Mouse (Mus musculus) kidney, postnatal 0 days (tissue): Measurements from ENCODE around the gene Abhd17b. TPM values are rescaled to one million over a fixed set of nuclear protein-coding genes. Genes with fewer than 3 reads are reported as not detected.

Source experiments
- ATAC-seq: fragments of 200-750 bp; cut with Nextera tagmentation; replicated peaks from 2 replicates; pipeline ENCODE4 v1.8.0; 2017; ENCODE audit warnings: low read depth, moderate number of reproducible peaks, moderate TSS enrichment, moderate library complexity; ENCODE audit not compliant: low FRiP score
- DNase-seq: peaks from one replicate; pipeline ENCODE4 v3.0.0-alpha.2; 2016; ENCODE audit warnings: low spot score
- H3K27ac ChIP-seq: fragments of 300-500 bp; sonication (generic); 2 replicates; pipeline ENCODE4 v1.5.1; 2014; ENCODE audit warnings: mild to moderate bottlenecking
- H3K27me3 ChIP-seq: fragments of 300-500 bp; sonication (generic); 2 replicates; pipeline ENCODE4 v1.6.1; 2014; ENCODE audit warnings: low read length, mixed read lengths; ENCODE audit not compliant: insufficient read depth
- H3K36me3 ChIP-seq: fragments of 300-500 bp; sonication (generic); 2 replicates; pipeline ENCODE4 v1.6.1; 2014; ENCODE audit warnings: low read length, mixed read lengths; ENCODE audit not compliant: insufficient read depth
- H3K4me1 ChIP-seq: fragments of 300-500 bp; sonication (generic); replicated peaks from 2 replicates; pipeline ENCODE4 v1.6.1; 2014; ENCODE audit warnings: antibody characterized with exemption, low read length, mixed read lengths; ENCODE audit not compliant: insufficient read depth
- H3K4me2 ChIP-seq: fragments of 300-500 bp; sonication (generic); 2 replicates; pipeline ENCODE4 v1.6.1; 2014; ENCODE audit warnings: mild to moderate bottlenecking, low read length, moderate library complexity, mixed read lengths
- H3K4me3 ChIP-seq: fragments of 300-500 bp; sonication (generic); replicated peaks from 2 replicates; pipeline ENCODE4 v1.5.1; 2014; ENCODE audit warnings: low read depth, low read length
- H3K9ac ChIP-seq: fragments of 300-500 bp; sonication (generic); 2 replicates; pipeline ENCODE4 v1.6.1; 2014; ENCODE audit warnings: low read depth, low read length
- H3K9me3 ChIP-seq: fragments of 300-500 bp; sonication (generic); replicated peaks from 2 replicates; pipeline ENCODE4 v1.6.1; 2016; ENCODE audit warnings: low read length, inconsistent platforms, mixed read lengths
- CTCF ChIP-seq: IDR thresholded peaks from 2 replicates; pipeline ENCODE4 v1.5.1; 2016; ENCODE audit warnings: antibody characterized with exemption, low read depth, mild to moderate bottlenecking, moderate library complexity
- WGBS: fragments of 180-500 bp; shearing (Covaris S2); extraction: QIAGEN DNeasy Blood & Tissue Kit; methylation state at CpG from one replicate; pipeline ENCODE4 v1.1.7; 2014; 5-methylcytosine and 5-hydroxymethylcytosine counted together
- polyA plus RNA-seq: library from polyadenylated mRNA; unstranded; fragments of >200 nt; fragmentation: Nextera tagmentation; extraction: Ambion mirVana; gene quantifications from 2 replicates; pipeline ENCODE4 v1.2.1, GENCODE M21; 2015

Abhd17b gene
- polyA plus RNA-seq, 1 experiment from 2014 or later, result 45.3 TPM

DNA sequence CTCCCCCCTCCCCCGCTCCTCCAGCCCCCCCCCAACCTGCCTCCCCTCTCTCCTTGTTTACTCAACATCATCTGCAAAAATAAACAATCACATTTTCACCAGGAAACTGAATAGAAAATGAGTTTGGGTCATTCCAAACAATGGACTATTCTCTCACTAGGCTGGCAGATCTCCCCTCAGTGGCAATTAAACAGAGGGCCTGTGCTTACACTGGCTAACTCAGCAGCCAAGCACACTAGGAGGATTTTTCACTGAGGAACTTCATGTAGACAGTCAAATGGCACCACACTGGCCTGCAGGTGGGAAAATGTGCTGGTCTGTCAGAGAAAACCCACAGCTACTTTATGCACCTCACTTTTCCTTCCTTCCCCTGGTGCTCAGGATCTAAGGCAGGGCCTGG lies 23.5 kb upstream of the Abhd17b start:
- no peaks in the 10 kb centered on the region for H3K36me3 ChIP-seq
- no peaks in the 10 kb centered on the region for H3K9me3 ChIP-seq
- DNase-seq, result no peak
- WGBS, result 85% methylated on average over 1 of the region's 1 CpGs
- H3K9ac ChIP-seq, result no peak overlapping the region
- ATAC-seq, result no peak
- no peak for TF ChIP-seq CTCF
- H3K4me3 ChIP-seq, result no peak overlapping the region
- H3K27me3 ChIP-seq, result no peaks in the 10 kb centered on the region
- no peak overlapping the region for H3K27ac ChIP-seq
- H3K4me1 ChIP-seq, result no peaks in the 10 kb centered on the region
- H3K4me2 ChIP-seq, result no peak overlapping the region

DNA sequence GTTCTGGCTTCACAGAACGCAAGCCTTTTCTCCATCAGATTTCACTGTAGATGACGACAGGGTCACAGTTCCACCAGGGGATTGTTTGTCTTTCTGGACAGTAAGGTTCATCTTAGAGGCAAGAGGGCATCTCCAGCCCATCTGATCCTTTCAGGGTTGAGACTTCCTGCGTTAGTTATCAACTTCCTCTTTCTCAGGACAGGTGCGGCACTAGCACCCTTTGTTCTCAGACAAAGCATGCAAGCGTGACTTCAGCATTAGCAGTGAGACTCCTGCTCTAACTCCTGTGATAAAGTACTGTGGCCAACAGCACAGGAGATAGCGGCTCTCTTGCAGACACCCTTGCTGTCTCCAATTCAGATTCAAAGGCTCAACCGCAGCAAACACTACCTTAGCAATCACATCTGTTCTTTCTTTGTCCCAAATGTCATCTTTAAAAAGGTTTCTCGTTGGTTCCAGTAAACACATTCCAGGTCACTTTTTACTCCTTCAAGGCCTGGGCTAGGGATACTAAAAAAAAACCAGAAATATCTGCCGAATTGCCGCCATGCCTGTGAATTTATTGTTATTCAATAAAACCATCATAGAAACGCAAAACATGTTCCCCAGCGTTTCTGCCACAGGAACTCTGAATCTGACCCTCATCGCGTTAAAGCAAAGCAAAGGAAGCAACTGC lies 22.2 kb upstream of the Abhd17b start:
- 35% methylated on average over 14 of the region's 14 CpGs for WGBS
- no peaks in the 10 kb centered on the region for H3K27me3 ChIP-seq
- no peak overlapping the region for H3K9ac ChIP-seq
- H3K4me1 ChIP-seq, result no peaks in the 10 kb centered on the region
- no peaks in the 10 kb centered on the region for H3K9me3 ChIP-seq
- H3K4me3 ChIP-seq, result no peak overlapping the region
- ATAC-seq (no peak), DNase-seq (no peak)
- H3K27ac ChIP-seq, result no peak overlapping the region
- H3K36me3 ChIP-seq, result no peaks in the 10 kb centered on the region
- TF ChIP-seq CTCF, result no peak
- no peak overlapping the region for H3K4me2 ChIP-seq

DNA sequence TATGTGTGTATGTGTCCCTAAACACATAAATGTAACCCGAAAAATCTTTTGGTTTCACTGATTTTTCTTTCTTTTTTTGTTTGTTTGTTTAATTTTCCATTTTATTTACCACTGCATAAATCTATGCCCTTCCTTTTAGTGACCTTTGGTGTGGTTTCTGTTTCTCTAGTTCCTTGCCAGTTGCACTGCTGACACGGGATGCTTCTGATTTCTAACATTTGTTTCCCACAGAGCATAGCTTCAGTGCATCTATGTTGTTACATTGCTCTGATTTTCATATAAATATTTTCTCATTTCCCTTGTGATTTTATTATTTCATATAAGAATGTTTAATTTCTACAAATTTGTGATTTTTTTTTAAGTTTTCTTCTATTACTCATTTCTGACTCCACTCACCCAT lies 17.6 kb upstream of the Abhd17b start:
- Histone ChIP-seq H3K36me3 (no peaks in the 10 kb centered on the region), H3K27me3 (no peaks in the 10 kb centered on the region), H3K9ac (no peak overlapping the region), H3K4me1 (no peaks in the 10 kb centered on the region), H3K4me2 (no peak overlapping the region), H3K4me3 (no peak overlapping the region), H3K27ac (no peak overlapping the region), H3K9me3 (no peaks in the 10 kb centered on the region)
- WGBS, result 81% methylated on average over 2 of the region's 2 CpGs
- TF ChIP-seq CTCF, result no peak
- ATAC-seq (no peak), DNase-seq (no peak)

GRCm38 (mm10) chr19:21636907-21637306 lies 16.1 kb upstream of the Abhd17b start:
- no peak for TF ChIP-seq CTCF
- no peak for DNase-seq
- no peak overlapping the region for H3K4me2 ChIP-seq

DNA sequence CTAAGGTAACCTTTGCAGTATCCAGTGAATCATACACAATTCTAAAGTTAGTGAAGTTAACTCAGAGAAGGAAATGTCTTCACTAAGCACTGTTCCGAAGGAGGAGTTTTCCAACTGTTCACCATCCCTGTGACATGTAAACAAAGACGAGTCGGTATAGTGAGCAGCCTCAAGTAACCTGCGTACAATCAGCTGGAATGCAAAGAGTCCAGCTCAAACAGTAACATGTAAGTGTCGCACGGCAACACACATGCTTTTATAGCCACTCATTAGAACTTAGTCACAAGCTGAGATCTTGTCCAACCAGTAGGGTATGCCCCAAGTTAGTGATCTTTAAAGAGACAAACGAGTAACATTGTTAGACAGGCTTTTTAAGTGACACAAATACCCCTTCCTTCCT lies 15.3 kb upstream of the Abhd17b start:
- ATAC-seq, result no peak
- no peaks in the 10 kb centered on the region for H3K27me3 ChIP-seq
- H3K9ac ChIP-seq, result no peak overlapping the region
- no peak for TF ChIP-seq CTCF
- H3K4me1 ChIP-seq, result 0 out of 2 replicates have a peak, but pooled peaks cover 3% of the 10 kb centered on the region
- WGBS, result 22% methylated on average over 7 of the region's 7 CpGs
- DNase-seq, result no peak
- no peak overlapping the region for H3K4me2 ChIP-seq
- no peaks in the 10 kb centered on the region for H3K9me3 ChIP-seq
- no peak overlapping the region for H3K27ac ChIP-seq
- no peak overlapping the region for H3K4me3 ChIP-seq
- no peaks in the 10 kb centered on the region for H3K36me3 ChIP-seq

More at GRCm38 (mm10) chr19:21636907-21637306, 16.1 kb upstream of the Abhd17b start:
- Histone ChIP-seq H3K4me1 (0 out of 2 replicates have a peak, but pooled peaks cover 3% of the 10 kb centered on the region), H3K9ac (no peak overlapping the region), H3K27me3 (no peaks in the 10 kb centered on the region), H3K36me3 (no peaks in the 10 kb centered on the region), H3K9me3 (no peaks in the 10 kb centered on the region), H3K4me3 (no peak overlapping the region), H3K27ac (no peak overlapping the region)
- WGBS, result 73% methylated on average over 3 of the region's 3 CpGs
- ATAC-seq, result no peak

DNA sequence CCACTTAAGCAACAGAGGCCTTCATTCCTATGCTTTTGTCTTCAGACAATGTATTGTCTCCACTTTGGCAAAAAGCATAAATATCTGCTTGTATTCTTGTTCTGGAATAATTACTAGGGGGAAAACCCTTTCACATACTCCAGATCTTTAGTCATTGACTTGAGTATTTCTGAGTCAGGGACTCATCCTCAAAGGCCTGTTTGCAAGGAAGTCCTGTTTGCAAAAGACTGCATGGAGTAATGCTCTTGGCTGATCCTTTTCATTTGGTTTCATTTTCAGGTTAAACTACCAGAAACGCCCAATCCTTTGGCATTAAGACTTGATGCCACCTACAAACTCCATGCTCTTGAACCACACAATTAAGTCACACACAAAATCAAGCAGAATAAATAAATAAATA lies 9.1 kb upstream of the Abhd17b start:
- DNase-seq, result no peak
- no peak for ATAC-seq
- H3K9me3 ChIP-seq, result no peaks in the 10 kb centered on the region
- no peak overlapping the region for H3K4me2 ChIP-seq
- H3K27ac ChIP-seq, result no peak overlapping the region
- H3K4me1 ChIP-seq, result 0 out of 2 replicates have a peak, but pooled peaks cover 3% of the 10 kb centered on the region
- no peak overlapping the region for H3K9ac ChIP-seq
- H3K27me3 ChIP-seq, result no peaks in the 10 kb centered on the region
- no peaks in the 10 kb centered on the region for H3K36me3 ChIP-seq
- no peak for TF ChIP-seq CTCF
- H3K4me3 ChIP-seq, result no peak overlapping the region
- 91% methylated on average over 1 of the region's 1 CpGs for WGBS
